Mouse (Mus musculus): ENCODE measurements at regions not wholly inside any gene's neighbourhood (a gene's known extent, or its start where the extent isn't known, plus 50 kb on each side); places are given as distances from the start of the nearest gene placed in this dataset.

DNA sequence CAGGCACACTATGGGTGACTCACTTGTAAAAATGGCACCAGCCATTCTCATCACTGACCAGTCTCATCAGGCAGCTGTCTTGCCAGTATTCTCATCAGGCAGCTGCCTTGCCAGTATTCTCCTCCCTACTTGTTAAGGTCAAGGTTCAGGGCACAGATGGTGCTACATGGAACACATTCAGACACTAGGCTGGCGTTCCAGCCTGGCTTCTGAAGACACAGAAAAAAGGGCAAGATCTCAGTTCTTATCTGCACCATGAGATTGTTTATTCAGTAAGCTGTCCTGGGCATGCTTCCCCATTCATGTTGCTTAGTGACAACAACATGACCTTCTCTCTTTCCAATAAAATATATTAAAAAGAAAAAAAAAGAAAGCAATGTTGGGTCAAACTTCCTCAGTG lies 90.7 kb upstream of the Itgb1 start:
- TF ChIP-seq CTCF (IDR thresholded peaks at IDR 0.05) (no peak), EP300 (IDR thresholded peaks at IDR 0.05) (no peak)
